Mouse (Mus musculus) cortical plate, adult 2 months (tissue): ENCODE measurements around the gene Ldlrad1.

Experiments used
- CTCF ChIP-seq: fragments of 200-500 bp; IDR thresholded peaks from 2 replicates; pipeline ENCODE4 v1.5.1; 2011; ENCODE audit warnings: mild to moderate bottlenecking, control low read depth, low read length; ENCODE audit not compliant: insufficient read depth; ENCODE audit errors: extremely low read depth
- POLR2A ChIP-seq: fragments of 200-500 bp; IDR thresholded peaks from 2 replicates; pipeline ENCODE4 v1.6.1; 2011; ENCODE audit warnings: mild to moderate bottlenecking, low read length, control low read depth; ENCODE audit not compliant: insufficient read depth; ENCODE audit errors: extremely low read depth

DNA sequence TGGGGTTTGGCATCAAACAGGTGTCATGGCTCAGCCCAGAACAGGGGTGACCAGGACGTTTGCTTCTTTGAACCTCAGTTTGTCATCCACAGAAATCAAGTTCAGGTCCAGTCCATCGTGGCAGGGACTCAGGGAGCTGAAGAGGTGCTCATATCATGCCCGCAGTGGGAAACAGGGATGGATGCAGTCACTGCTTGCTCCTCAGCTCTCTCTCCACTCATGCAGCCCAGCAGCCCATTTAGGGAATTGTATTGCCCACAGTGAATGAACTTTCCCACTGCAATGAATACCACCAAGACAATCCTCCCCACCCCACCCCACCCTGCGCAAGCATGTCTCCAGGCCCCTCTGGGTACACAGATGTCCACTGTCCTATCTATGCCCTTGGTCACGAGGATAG is 3.0 kb downstream of the Ldlrad1 start:
- TF ChIP-seq CTCF (no peak), POLR2A (no peak)
